Mouse (Mus musculus) liver, embryonic 14.5 days (tissue): ENCODE results near the gene Ntsr1. TPM values are rescaled to one million over a fixed set of nuclear protein-coding genes. Genes with fewer than 3 reads are reported as not detected.

Experiments used
- ATAC-seq: fragments of 200-750 bp; cut with Nextera tagmentation; 2 replicates; pipeline ENCODE4 v1.8.0; 2017; ENCODE audit warnings: moderate number of reproducible peaks, mild to moderate bottlenecking, moderate library complexity; ENCODE audit not compliant: insufficient read depth
- DNase-seq, 3 experiments: peaks; one replicate each; pipeline ENCODE4 v3.0.0-alpha.2; 2012 to 2013; ENCODE audit warnings: low read depth in 3 of 3, low spot score in 3 of 3
- H3K27ac ChIP-seq: fragments of 300-500 bp; sonication (generic); 2 replicates; pipeline ENCODE4 v1.5.1; 2014; ENCODE audit warnings: moderate library complexity, mild to moderate bottlenecking, control low read depth, inconsistent platforms
- H3K27me3 ChIP-seq: fragments of 300-500 bp; sonication (generic); 2 replicates; pipeline ENCODE4 v1.6.1; 2014; ENCODE audit warnings: mild to moderate bottlenecking, low read length, moderate library complexity; ENCODE audit not compliant: control insufficient read depth, insufficient read depth
- H3K36me3 ChIP-seq: fragments of 300-500 bp; sonication (generic); replicated peaks from 2 replicates; pipeline ENCODE4 v1.6.1; 2014; ENCODE audit warnings: low read depth; ENCODE audit not compliant: control insufficient read depth, insufficient read depth
- H3K4me1 ChIP-seq, 2 experiments: fragments of 200-500 bp in 1 of 2; fragments of 300-500 bp in 1 of 2; sonication (generic) in 1 of 2; replicated peaks; 2 replicates each; pipeline ENCODE4 v1.6.1; 2012 to 2014; ENCODE audit warnings: antibody characterized with exemption in 1 of 2, inconsistent platforms in 1 of 2, low read length in 1 of 2; ENCODE audit not compliant: control insufficient read depth in 2 of 2, insufficient read depth in 2 of 2
- H3K4me2 ChIP-seq: fragments of 300-500 bp; sonication (generic); 2 replicates; pipeline ENCODE4 v1.6.1; 2014; ENCODE audit warnings: low read depth, mild to moderate bottlenecking, control low read depth, moderate library complexity
- H3K4me3 ChIP-seq, 2 experiments: fragments of 200-500 bp in 1 of 2; fragments of 300-500 bp in 1 of 2; sonication (generic) in 1 of 2; 2 replicates each; pipeline ENCODE4 v1.5.1; 2012 to 2014; ENCODE audit warnings: low read depth in 2 of 2, low read length in 2 of 2, mild to moderate bottlenecking in 2 of 2, control low read depth in 1 of 2, inconsistent platforms in 1 of 2, moderate library complexity in 1 of 2; ENCODE audit not compliant: insufficient read depth in 1 of 2
- H3K9ac ChIP-seq: fragments of 300-500 bp; sonication (generic); replicated peaks from 2 replicates; pipeline ENCODE4 v1.6.1; 2014; ENCODE audit warnings: mild to moderate bottlenecking, control low read depth, moderate library complexity
- H3K9me3 ChIP-seq: fragments of 300-500 bp; sonication (generic); 2 replicates; pipeline ENCODE4 v1.6.1; 2016; ENCODE audit warnings: low read length, mixed read lengths; ENCODE audit not compliant: control insufficient read depth
- CTCF ChIP-seq: IDR thresholded peaks from 2 replicates; pipeline ENCODE4 v1.5.1; 2016; ENCODE audit warnings: antibody characterized with exemption, low read depth, control low read depth
- EP300 ChIP-seq: IDR thresholded peaks from 2 replicates; pipeline ENCODE4 v1.6.1; 2016; ENCODE audit warnings: antibody characterized with exemption, low read depth
- WGBS: fragments of 180-500 bp; shearing (Covaris S2); extraction: QIAGEN DNeasy Blood & Tissue Kit; methylation state at CpG from one replicate; pipeline ENCODE4 v1.1.7; 2014; ENCODE audit not compliant: insufficient replicate concordance; 5-methylcytosine and 5-hydroxymethylcytosine counted together
- polyA plus RNA-seq, 2 experiments: library from polyadenylated mRNA; depleted of rRNA in 1 of 2; stranded (reverse) in 1 of 2; unstranded in 1 of 2; fragments of >200 nt; fragmentation: Nextera tagmentation in 1 of 2; extraction: Ambion mirVana in 1 of 2; gene quantifications; 2 replicates each; pipeline versions ENCODE4 v1.2.1 to v1.2.3; 2012 to 2014

Gene Ntsr1
- polyA plus RNA-seq, 2 experiments = 0.04 TPM; not detected in 1

GRCm38 (mm10) chr2:180556470-180556869, 56.7 kb downstream of the Ntsr1 start:
- 23% methylated on average over 3 of the region's 3 CpGs for WGBS
- H3K9me3 ChIP-seq = no peaks in the 10 kb centered on the region

GRCm38 (mm10) chr2:180560245-180560644, 60.5 kb downstream of the Ntsr1 start:
- ATAC-seq (no peak), DNase-seq (no peak)
- Histone ChIP-seq H3K9ac (no peak overlapping the region), H3K4me3 (no peak overlapping the region), H3K36me3 (no peaks in the 10 kb centered on the region), H3K27ac (no peak overlapping the region), H3K4me2 (no peak overlapping the region), H3K27me3 (no peaks in the 10 kb centered on the region), H3K4me1 (no peaks in the 10 kb centered on the region), H3K9me3 (no peaks in the 10 kb centered on the region)
- TF ChIP-seq EP300 (no peak), CTCF (peak; percentile 76)
- WGBS = 40% methylated on average over 5 of the region's 5 CpGs

More at GRCm38 (mm10) chr2:180556470-180556869, 56.7 kb downstream of the Ntsr1 start:
- TF ChIP-seq CTCF (no peak), EP300 (no peak)
- no peaks in the 10 kb centered on the region for H3K27me3 ChIP-seq
- no peak overlapping the region for H3K27ac ChIP-seq
- no peak overlapping the region for H3K9ac ChIP-seq
- H3K4me1 ChIP-seq = no peaks in the 10 kb centered on the region
- no peak for ATAC-seq
- DNase-seq = no peak
- H3K4me3 ChIP-seq = no peak overlapping the region
- no peaks in the 10 kb centered on the region for H3K36me3 ChIP-seq
- H3K4me2 ChIP-seq = no peak overlapping the region

- no peak for DNase-seq
- ATAC-seq = no peak
- Histone ChIP-seq H3K4me1 (no peaks in the 10 kb centered on the region), H3K27ac (no peak overlapping the region), H3K27me3 (no peaks in the 10 kb centered on the region), H3K9ac (no peak overlapping the region), H3K9me3 (no peaks in the 10 kb centered on the region), H3K4me2 (no peak overlapping the region), H3K4me3 (no peak overlapping the region), H3K36me3 (no peaks in the 10 kb centered on the region)
- no peak for TF ChIP-seq CTCF
- no peak for TF ChIP-seq EP300
- 26% methylated on average over 5 of the region's 5 CpGs for WGBS
Observed at GRCm38 (mm10) chr2:180562146-180562545, 62.4 kb downstream of the Ntsr1 start.

- Histone ChIP-seq H3K36me3 (no peaks in the 10 kb centered on the region), H3K4me1 (no peaks in the 10 kb centered on the region), H3K9ac (no peak overlapping the region), H3K4me2 (no peak overlapping the region), H3K9me3 (no peaks in the 10 kb centered on the region), H3K4me3 (no peak overlapping the region), H3K27ac (no peak overlapping the region), H3K27me3 (no peaks in the 10 kb centered on the region)
- DNase-seq = no peak
- TF ChIP-seq EP300 (no peak), CTCF (no peak)
- ATAC-seq = no peak
- WGBS = 59% methylated on average over 6 of the region's 6 CpGs
Observed at GRCm38 (mm10) chr2:180563296-180563695, 63.5 kb downstream of the Ntsr1 start.

- no peak overlapping the region for H3K27ac ChIP-seq
- no peak overlapping the region for H3K4me3 ChIP-seq
Observed at GRCm38 (mm10) chr2:180563841-180564240, 64.1 kb downstream of the Ntsr1 start.

More at GRCm38 (mm10) chr2:180563841-180564240, 64.1 kb downstream of the Ntsr1 start:
- ATAC-seq (no peak), DNase-seq (no peak)
- Histone ChIP-seq H3K27me3 (no peaks in the 10 kb centered on the region), H3K9me3 (no peaks in the 10 kb centered on the region), H3K9ac (no peak overlapping the region), H3K36me3 (no peaks in the 10 kb centered on the region), H3K4me2 (no peak overlapping the region), H3K4me1 (no peaks in the 10 kb centered on the region)
- TF ChIP-seq CTCF (no peak), EP300 (no peak)
- WGBS = 38% methylated on average over 5 of the region's 5 CpGs
